9 mouse cellular contexts compared by ENCODE assay signal in the genomic region with DNA sequence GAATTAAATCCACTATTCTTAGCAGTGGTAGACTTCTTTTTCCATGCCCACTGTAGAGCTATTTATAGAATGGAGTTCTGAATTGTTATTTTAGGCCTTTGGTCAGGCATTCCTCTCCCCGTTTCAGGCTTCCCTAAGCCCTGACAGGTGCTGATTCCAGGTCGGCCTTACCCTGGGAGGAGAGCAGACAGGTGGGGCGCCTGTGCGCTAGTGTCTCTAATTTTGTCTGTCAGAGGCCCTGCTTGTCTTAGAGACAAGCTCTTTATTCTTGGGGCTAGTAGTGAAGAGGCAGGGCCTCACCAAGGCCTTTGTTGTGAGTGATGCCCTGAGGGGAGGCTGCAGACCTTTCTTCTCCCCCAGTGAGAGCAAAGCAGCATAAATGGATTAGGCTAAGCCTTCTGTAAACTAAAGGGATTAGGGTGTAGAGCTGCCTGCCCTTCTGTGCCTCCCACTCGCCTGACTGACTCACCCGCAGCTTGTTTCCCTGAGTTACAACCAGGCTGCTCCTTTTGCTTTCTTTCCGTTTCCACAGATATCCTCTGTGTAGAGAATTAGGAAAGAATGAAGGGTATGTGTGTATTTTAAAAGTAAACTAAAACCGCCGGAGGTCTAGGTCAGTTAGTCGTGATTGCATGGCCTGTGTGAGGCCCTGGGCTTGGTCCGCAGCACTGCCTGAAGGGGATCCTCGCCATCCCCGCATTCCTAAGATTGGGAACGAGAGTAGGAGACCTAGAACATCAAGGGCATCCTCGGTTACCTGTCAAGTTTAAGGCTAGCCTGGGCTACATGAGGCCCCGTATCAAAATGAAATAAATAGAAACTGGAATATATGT. TPM values are rescaled to one million over a fixed set of nuclear protein-coding genes. Genes with fewer than 3 reads are reported as not detected.
DNase-seq lines count a peak whose midpoint lies in the region; ATAC-seq lines count a peak whose summit lies in the region.
"Had no signal": no experiment of that assay in that cellular context is flagged by ENCODE, and none has a peak within 500 bp of the region (broad histone marks: within the 10 kb centered on the region; RNA-seq: fewer than 3 reads in every experiment).

No protein-coding gene starts in this region.

- H3K9ac ChIP-seq in hindbrain, embryonic 16.5 days (ENCODE audit: low read depth, low read length): no peak overlapping the region
- no peak overlapping the region for H3K9ac ChIP-seq in midbrain, embryonic 13.5 days (replicated peaks)

- H3K4me2 ChIP-seq in hindbrain, embryonic 16.5 days (ENCODE audit: low read length): no peak overlapping the region
- no peak overlapping the region for H3K4me2 ChIP-seq in midbrain, embryonic 13.5 days (replicated peaks)

- 50% methylated on average over 16 of the region's 16 CpGs for WGBS in hindbrain, embryonic 16.5 days
- WGBS in midbrain, embryonic 13.5 days: 13% methylated on average over 16 of the region's 16 CpGs

- no peaks in the 10 kb centered on the region for H3K4me1 ChIP-seq in hindbrain, embryonic 16.5 days (ENCODE audit: control insufficient read depth, insufficient read depth, low read depth, low read length)
- H3K4me1 ChIP-seq in midbrain, embryonic 13.5 days (replicated peaks): peaks cover 23% of the 10 kb centered on the region

- peak overlapping the region; percentile 7; the same call in 1 of the 2 replicates for H3K27ac ChIP-seq in hindbrain, embryonic 16.5 days (ENCODE audit: low read depth, low read length)
- H3K27ac ChIP-seq in midbrain, embryonic 13.5 days: peak overlapping the region; percentile 45; the same call in 1 of the 2 replicates

- peaks cover 56% of the 10 kb centered on the region for H3K36me3 ChIP-seq in hindbrain, embryonic 16.5 days (ENCODE audit: control insufficient read depth, insufficient read depth, low read length)
- H3K36me3 ChIP-seq in midbrain, embryonic 13.5 days: peaks cover 93% of the 10 kb centered on the region

- H3K27me3 ChIP-seq in hindbrain, embryonic 16.5 days (replicated peaks; ENCODE audit: control insufficient read depth, insufficient read depth, low read length): no peaks in the 10 kb centered on the region
- peaks cover 93% of the 10 kb centered on the region for H3K27me3 ChIP-seq in midbrain, embryonic 13.5 days

- no peak for DNase-seq in frontal cortex, postnatal 10 days (ENCODE audit: low spot score in 2 of 2)
- DNase-seq in embryo, embryonic 10 days (ENCODE audit: low spot score): peak; percentile 75
- no peak for DNase-seq in testis, postnatal 10 days (ENCODE audit: low spot score)
- no peak for DNase-seq in spleen, postnatal 4 days (ENCODE audit: low spot score in 2 of 2)
- no peak for DNase-seq in natural killer cell, adult 2 months (ENCODE audit: low spot score in 2 of 2)

- no peak overlapping the region for H3K4me3 ChIP-seq in hindbrain, embryonic 16.5 days (ENCODE audit: low read length)
- no peak overlapping the region for H3K4me3 ChIP-seq in midbrain, embryonic 13.5 days (replicated peaks)
- H3K4me3 ChIP-seq: erythroblast, embryonic 14.5 days had no signal

- H3K9me3 ChIP-seq in hindbrain, embryonic 16.5 days (ENCODE audit: control insufficient read depth, low read length): no peaks in the 10 kb centered on the region
- H3K9me3 ChIP-seq in midbrain, embryonic 13.5 days: no peaks in the 10 kb centered on the region

- ATAC-seq in frontal cortex, adult (ENCODE audit: low TSS enrichment): peak; percentile 90
- peak; percentile 44; the same call in 1 of the 2 replicates for ATAC-seq in hindbrain, embryonic 16.5 days
- peak; percentile 87 for ATAC-seq in midbrain, embryonic 13.5 days

RNA-seq across cellular contexts. Expression of gene Clta, which starts 24.3 kb away (rescaled TPM):
- polyA plus RNA-seq in hindbrain, embryonic 16.5 days (2015; fragmentation: Nextera tagmentation; extraction: Ambion mirVana): 332 and 364 TPM in 2 replicates
- 275 TPM in 2 replicates for polyA plus RNA-seq in midbrain, embryonic 13.5 days (2015; fragmentation: Nextera tagmentation; extraction: Ambion mirVana)

RNA-seq across cellular contexts. Expression of gene Ccin, which starts 45.2 kb away (rescaled TPM):
- not detected in 2 replicates for polyA plus RNA-seq in hindbrain, embryonic 16.5 days (2015; fragmentation: Nextera tagmentation; extraction: Ambion mirVana)
- not detected in 2 replicates for polyA plus RNA-seq in midbrain, embryonic 13.5 days (2015; fragmentation: Nextera tagmentation; extraction: Ambion mirVana)
- polyA plus RNA-seq: erythroblast, embryonic 14.5 days had no signal

RNA-seq across cellular contexts. Expression of gene Gne, which starts 55.5 kb away (rescaled TPM):
- polyA plus RNA-seq in hindbrain, embryonic 16.5 days (2015; fragmentation: Nextera tagmentation; extraction: Ambion mirVana): 27.3 and 31.1 TPM in 2 replicates
- 20.4 and 21.3 TPM in 2 replicates for polyA plus RNA-seq in midbrain, embryonic 13.5 days (2015; fragmentation: Nextera tagmentation; extraction: Ambion mirVana)
